10 mouse cellular contexts compared by ENCODE assay signal in genomic region chr11:84827492-84827891, GRCm38 (mm10). TPM values are rescaled to one million over a fixed set of nuclear protein-coding genes. Genes with fewer than 3 reads are reported as not detected.
DNase-seq lines count a peak whose midpoint lies in the region; ATAC-seq and TF ChIP-seq lines count a peak whose summit lies in the region.
"Had no signal": no experiment of that assay in that cellular context is flagged by ENCODE, and none has a peak within 500 bp of the region (broad histone marks: within the 10 kb centered on the region; RNA-seq: fewer than 3 reads in every experiment).

No protein-coding gene starts in this region.

- no peak overlapping the region for H3K9ac ChIP-seq in hindbrain, embryonic 13.5 days
- no peak overlapping the region for H3K9ac ChIP-seq in hindbrain, embryonic 16.5 days (ENCODE audit: low read depth, low read length)
- H3K9ac ChIP-seq in liver, adult 2 months (ENCODE audit: low read depth, low read length): peak overlapping the region; percentile 33; the same call in 1 of the 2 replicates

- H3K4me3 ChIP-seq in hindbrain, embryonic 13.5 days: no peak overlapping the region
- no peak overlapping the region for H3K4me3 ChIP-seq in hindbrain, embryonic 16.5 days (ENCODE audit: low read length)
- H3K4me3 ChIP-seq in liver, adult 2 months (ENCODE audit: insufficient read depth, low read depth, low read length): no peak overlapping the region

- peaks cover 22% of the 10 kb centered on the region for H3K4me1 ChIP-seq in hindbrain, embryonic 13.5 days (replicated peaks)
- H3K4me1 ChIP-seq in hindbrain, embryonic 16.5 days (ENCODE audit: control insufficient read depth, insufficient read depth, low read depth, low read length): peaks cover 7% of the 10 kb centered on the region
- H3K4me1 ChIP-seq in liver, adult 2 months (ENCODE audit: control insufficient read depth, insufficient read depth, low read length): peaks cover 18% of the 10 kb centered on the region

- DNase-seq in adrenal gland, postnatal 14 days: peak; percentile 26
- no peak for DNase-seq in adrenal gland, adult 18-20 months (ENCODE audit: low spot score in 2 of 2)
- DNase-seq in c-Kit-negative CD71-positive TER-119-positive erythroid progenitor cells, embryonic 14.5 days (ENCODE audit: low read depth, low spot score): peak; percentile 16
- peak; percentile 35 for DNase-seq in liver, adult 2 months (ENCODE audit: extremely low read depth, low read depth, low spot score)
- no peak for DNase-seq in gastrocnemius, adult 8-10 months (ENCODE audit: low spot score in 2 of 2)
- DNase-seq in right cerebral cortex, postnatal 10 days (ENCODE audit: low spot score in 2 of 2): no peak

- 0 out of 2 replicates have a peak overlapping the region, but pooled peaks have one; percentile 6 for H3K4me2 ChIP-seq in hindbrain, embryonic 13.5 days
- H3K4me2 ChIP-seq in hindbrain, embryonic 16.5 days (ENCODE audit: low read length): no peak overlapping the region

- H3K36me3 ChIP-seq in hindbrain, embryonic 13.5 days: peaks cover 20% of the 10 kb centered on the region
- H3K36me3 ChIP-seq in hindbrain, embryonic 16.5 days (ENCODE audit: control insufficient read depth, insufficient read depth, low read length): peaks cover 4% of the 10 kb centered on the region; the same call in 1 of the 2 replicates
- peaks cover 16% of the 10 kb centered on the region for H3K36me3 ChIP-seq in liver, adult 2 months (ENCODE audit: control insufficient read depth, insufficient read depth, low read length)

- H3K9me3 ChIP-seq in hindbrain, embryonic 13.5 days: no peaks in the 10 kb centered on the region
- no peaks in the 10 kb centered on the region for H3K9me3 ChIP-seq in hindbrain, embryonic 16.5 days (ENCODE audit: control insufficient read depth, low read length)
- H3K9me3 ChIP-seq: forebrain, embryonic 15.5 days; neural tube, embryonic 13.5 days had no signal

- no peaks in the 10 kb centered on the region for H3K27me3 ChIP-seq in hindbrain, embryonic 13.5 days
- no peaks in the 10 kb centered on the region for H3K27me3 ChIP-seq in hindbrain, embryonic 16.5 days (replicated peaks; ENCODE audit: control insufficient read depth, insufficient read depth, low read length)
- no peaks in the 10 kb centered on the region for H3K27me3 ChIP-seq in liver, adult 2 months (ENCODE audit: control insufficient read depth, insufficient read depth, low read length)
- H3K27me3 ChIP-seq: forebrain, embryonic 15.5 days; neural tube, embryonic 13.5 days had no signal

- peaks cover 3% of the 10 kb centered on the region; the same call in 1 of the 2 replicates for H3K79me2 ChIP-seq in liver, adult 2 months (ENCODE audit: control insufficient read depth, insufficient read depth, low read length)

- no peak for TF ChIP-seq CTCF in liver, adult 2 months (IDR thresholded peaks at IDR 0.05; ENCODE audit: low read depth, low read length)

- TF ChIP-seq POLR2A in liver, adult 2 months (IDR thresholded peaks at IDR 0.05; ENCODE audit: extremely low read depth, insufficient read depth, low read length): no peak

- H3K27ac ChIP-seq in hindbrain, embryonic 13.5 days: no peak overlapping the region
- no peak overlapping the region for H3K27ac ChIP-seq in hindbrain, embryonic 16.5 days (ENCODE audit: low read depth, low read length)
- H3K27ac ChIP-seq in liver, adult 2 months (replicated peaks; ENCODE audit: insufficient read depth, low read depth, low read length): peak overlapping the region; percentile 29; the same call in 1 of the 2 replicates
- H3K27ac ChIP-seq: forebrain, embryonic 15.5 days; neural tube, embryonic 13.5 days had no signal

- no peak for ATAC-seq in hindbrain, embryonic 13.5 days (ENCODE audit: low FRiP score)
- ATAC-seq in hindbrain, embryonic 16.5 days: no peak
- ATAC-seq: forebrain, embryonic 15.5 days had no signal

RNA-seq across cellular contexts. Expression of gene Dhrs11, which starts 1.3 kb away (rescaled TPM):
- 49.4 and 49.8 TPM in 2 replicates for total RNA-seq in adrenal gland, postnatal 14 days (2021)
- total RNA-seq in adrenal gland, adult 18-20 months (2021): 10 to 100 TPM; 41.5 to 53.6 TPM
- 6.3 and 7.2 TPM in 2 replicates for polyA plus RNA-seq in hindbrain, embryonic 13.5 days (2015; fragmentation: Nextera tagmentation; extraction: Ambion mirVana)
- 11.0 and 11.1 TPM in 2 replicates for polyA plus RNA-seq in hindbrain, embryonic 16.5 days (2015; fragmentation: Nextera tagmentation; extraction: Ambion mirVana)
- total RNA-seq in liver, adult 2 months (2014; rRNA removed): 14.8 and 23.2 TPM in 2 replicates
- 68.3 and 75.1 TPM in 2 replicates for polyA plus RNA-seq in liver, adult 2 months (2012; rRNA removed)
- 10 to 100 TPM; 21.8 to 33.6 (median 26.3) TPM for total RNA-seq in gastrocnemius, adult 8-10 months (2022)

RNA-seq across cellular contexts. Expression of gene Mrm1, which starts 8.2 kb away (rescaled TPM):
- total RNA-seq in adrenal gland, postnatal 14 days (2021): 14.0 and 18.1 TPM in 2 replicates
- total RNA-seq in adrenal gland, adult 18-20 months (2021): 10 to 100 TPM; 14.2 to 22.6 TPM
- 9.1 and 11.7 TPM in 2 replicates for polyA plus RNA-seq in hindbrain, embryonic 13.5 days (2015; fragmentation: Nextera tagmentation; extraction: Ambion mirVana)
- polyA plus RNA-seq in hindbrain, embryonic 16.5 days (2015; fragmentation: Nextera tagmentation; extraction: Ambion mirVana): 18.9 and 26.0 TPM in 2 replicates
- 2.2 and 2.6 TPM in 2 replicates for total RNA-seq in liver, adult 2 months (2014; rRNA removed)
- 3.1 and 3.9 TPM in 2 replicates for polyA plus RNA-seq in liver, adult 2 months (2012; rRNA removed)
- 10 to 100 TPM in 1 of 4 experiments, 1 to 10 TPM in 3; 4.5 to 11.4 (median 8.4) TPM for total RNA-seq in gastrocnemius, adult 8-10 months (2022)

RNA-seq across cellular contexts. Expression of gene Ggnbp2, which starts 43.1 kb away (rescaled TPM):
- 74.2 and 77.0 TPM in 2 replicates for total RNA-seq in adrenal gland, postnatal 14 days (2021)
- total RNA-seq in adrenal gland, adult 18-20 months (2021): 10 to 100 TPM; 75.4 to 83.9 TPM
- polyA plus RNA-seq in hindbrain, embryonic 13.5 days (2015; fragmentation: Nextera tagmentation; extraction: Ambion mirVana): 70.9 and 74.4 TPM in 2 replicates
- polyA plus RNA-seq in hindbrain, embryonic 16.5 days (2015; fragmentation: Nextera tagmentation; extraction: Ambion mirVana): 66.8 and 72.5 TPM in 2 replicates
- total RNA-seq in liver, adult 2 months (2014; rRNA removed): 84.9 and 96.4 TPM in 2 replicates
- 22.5 and 34.0 TPM in 2 replicates for polyA plus RNA-seq in liver, adult 2 months (2012; rRNA removed)
- total RNA-seq in gastrocnemius, adult 8-10 months (2022): 10 to 100 TPM; 31.1 to 45.3 (median 33.5) TPM

RNA-seq across cellular contexts. Expression of gene Myo19, which starts 52.5 kb away (rescaled TPM):
- total RNA-seq in adrenal gland, postnatal 14 days (2021): 13.6 and 18.6 TPM in 2 replicates
- 10 to 100 TPM in 1 of 2 experiments, 1 to 10 TPM in 1; 9.4 to 11.6 TPM for total RNA-seq in adrenal gland, adult 18-20 months (2021)
- polyA plus RNA-seq in hindbrain, embryonic 13.5 days (2015; fragmentation: Nextera tagmentation; extraction: Ambion mirVana): 5.1 and 6.7 TPM in 2 replicates
- 6.3 and 7.0 TPM in 2 replicates for polyA plus RNA-seq in hindbrain, embryonic 16.5 days (2015; fragmentation: Nextera tagmentation; extraction: Ambion mirVana)
- total RNA-seq in liver, adult 2 months (2014; rRNA removed): 2.3 and 3.7 TPM in 2 replicates
- polyA plus RNA-seq in liver, adult 2 months (2012; rRNA removed): 5.3 and 7.7 TPM in 2 replicates
- 1 to 10 TPM; 1.2 to 1.9 (median 1.6) TPM for total RNA-seq in gastrocnemius, adult 8-10 months (2022)

RNA-seq across cellular contexts. Expression of gene Pigw, which starts 52.6 kb away (rescaled TPM):
- total RNA-seq in adrenal gland, postnatal 14 days (2021): 8.9 and 9.2 TPM in 2 replicates
- 1 to 10 TPM; 7.7 to 7.9 TPM for total RNA-seq in adrenal gland, adult 18-20 months (2021)
- 2.1 and 2.3 TPM in 2 replicates for polyA plus RNA-seq in hindbrain, embryonic 13.5 days (2015; fragmentation: Nextera tagmentation; extraction: Ambion mirVana)
- 2.2 and 2.5 TPM in 2 replicates for polyA plus RNA-seq in hindbrain, embryonic 16.5 days (2015; fragmentation: Nextera tagmentation; extraction: Ambion mirVana)
- 4.2 and 4.8 TPM in 2 replicates for total RNA-seq in liver, adult 2 months (2014; rRNA removed)
- 1.2 and 1.5 TPM in 2 replicates for polyA plus RNA-seq in liver, adult 2 months (2012; rRNA removed)
- total RNA-seq in gastrocnemius, adult 8-10 months (2022): 1 to 10 TPM; 6.0 to 6.9 (median 6.2) TPM

Comparison
In these comparisons a context has a peak if more than half of its experiments do, and no peak if none do; other contexts are left out.
1. DNase-seq: peak in adrenal gland, postnatal 14 days (single experiment), c-Kit-negative CD71-positive TER-119-positive erythroid progenitor cells, embryonic 14.5 days (single experiment) and liver, adult 2 months (single experiment); none in adrenal gland, adult 18-20 months (0 of 2), gastrocnemius, adult 8-10 months (0 of 2) and right cerebral cortex, postnatal 10 days (0 of 2).